Mouse (Mus musculus) hindbrain, embryonic 13.5 days (tissue): ENCODE data around the gene Gm3435. TPM values are rescaled to one million over a fixed set of nuclear protein-coding genes. Genes with fewer than 3 reads are reported as not detected.
"Not testable (repeated sequence)": the region's sequence is repeated elsewhere in the genome, so short reads cannot be mapped to it uniquely, and the experiment has no call there.

Experiments used
- ATAC-seq: fragments of 200-750 bp; cut with Nextera tagmentation; 2 replicates; pipeline ENCODE4 v1.8.0; 2017; ENCODE audit warnings: moderate TSS enrichment; ENCODE audit not compliant: low FRiP score
- H3K27ac ChIP-seq: fragments of 300-500 bp; sonication (generic); 2 replicates; pipeline ENCODE4 v1.5.1; 2015; ENCODE audit warnings: inconsistent platforms, mild to moderate bottlenecking, moderate library complexity
- H3K27me3 ChIP-seq: fragments of 300-500 bp; sonication (generic); 2 replicates; pipeline ENCODE4 v1.6.1; 2015; ENCODE audit warnings: mild to moderate bottlenecking, inconsistent platforms
- H3K36me3 ChIP-seq: fragments of 300-500 bp; sonication (generic); 2 replicates; pipeline ENCODE4 v1.6.1; 2015; ENCODE audit warnings: mild to moderate bottlenecking, inconsistent platforms
- H3K4me1 ChIP-seq: fragments of 300-500 bp; sonication (generic); replicated peaks from 2 replicates; pipeline ENCODE4 v1.6.1; 2015; ENCODE audit warnings: inconsistent platforms
- H3K4me2 ChIP-seq: fragments of 300-500 bp; sonication (generic); 2 replicates; pipeline ENCODE4 v1.6.1; 2015; ENCODE audit warnings: inconsistent platforms, mild to moderate bottlenecking, moderate library complexity
- H3K4me3 ChIP-seq: fragments of 300-500 bp; sonication (generic); 2 replicates; pipeline ENCODE4 v1.5.1; 2015; ENCODE audit warnings: mild to moderate bottlenecking, inconsistent platforms
- H3K9ac ChIP-seq: fragments of 300-500 bp; sonication (generic); 2 replicates; pipeline ENCODE4 v1.6.1; 2015; ENCODE audit warnings: mild to moderate bottlenecking, inconsistent platforms
- H3K9me3 ChIP-seq: fragments of 300-500 bp; sonication (generic); 2 replicates; pipeline ENCODE4 v1.6.1; 2016; ENCODE audit warnings: inconsistent platforms
- WGBS: fragments of 180-500 bp; shearing (Covaris S2); methylation state at CpG from one replicate; pipeline ENCODE4 v1.1.7; 2015; 5-methylcytosine and 5-hydroxymethylcytosine counted together
- polyA plus RNA-seq: library from polyadenylated mRNA; unstranded; fragments of >200 nt; fragmentation: Nextera tagmentation; extraction: Ambion mirVana; gene quantifications from 2 replicates; pipeline ENCODE4 v1.2.1, GENCODE M21; 2015

Gm3435 gene
- 8.9 and 10.0 TPM in 2 replicates for polyA plus RNA-seq

GRCm38 (mm10) chr17:15009706-15010413 lies at the start of gene Gm3435:
Gene Gm3435 (plus strand): TSS chr17:15010176.
- WGBS, result no CpG with 5 or more reads among the region's 60 CpGs
- not testable (repeated sequence) for H3K36me3 ChIP-seq, H3K9me3 ChIP-seq, H3K4me3 ChIP-seq, H3K27ac ChIP-seq, H3K4me2 ChIP-seq, H3K9ac ChIP-seq, H3K27me3 ChIP-seq, H3K4me1 ChIP-seq
- peak; percentile 98 for ATAC-seq

GRCm38 (mm10) chr17:14960520-14960919 lies 49.5 kb upstream of the Gm3435 start:
- Histone ChIP-seq H3K4me2 (peak overlapping the region; percentile 96), H3K9ac (peak overlapping the region; percentile 82), H3K36me3 (0 out of 2 replicates have a peak, but pooled peaks cover 2% of the 10 kb centered on the region), H3K27me3 (no peaks in the 10 kb centered on the region), H3K9me3 (no peaks in the 10 kb centered on the region), H3K4me1 (peaks cover 12% of the 10 kb centered on the region), H3K4me3 (peak overlapping the region; percentile 73), H3K27ac (no peak overlapping the region)
- peak; percentile 17 for ATAC-seq
- WGBS, result under 1% methylated on average over 19 of the region's 23 CpGs

- Histone ChIP-seq H3K27ac (peak within 1 kb of the TSS; percentile 79), H3K4me1 (peaks cover 12% of the 10 kb centered on the region), H3K9ac (peak within 1 kb of the TSS; percentile 82), H3K4me2 (peak within 1 kb of the TSS; percentile 96), H3K4me3 (peak within 1 kb of the TSS; percentile 73)
- H3K36me3 ChIP-seq, H3K27me3 ChIP-seq, H3K9me3 ChIP-seq: not testable (repeated sequence)
- under 1% methylated on average over 50 of the region's 100 CpGs for WGBS
- ATAC-seq, result peak; percentile 25
Observed at GRCm38 (mm10) chr17:14960951-14961556, 48.9 kb upstream of the Gm3435 start, which contains the start of gene Phf10. Gene Phf10 (minus strand): TSS chr17:14961273.

GRCm38 (mm10) chr17:14961557-14962154 lies 48.3 kb upstream of the Gm3435 start:
- H3K4me1 ChIP-seq, result peaks cover 12% of the 10 kb centered on the region
- not testable (repeated sequence) for H3K4me2 ChIP-seq, H3K27ac ChIP-seq, H3K36me3 ChIP-seq, H3K4me3 ChIP-seq, H3K9me3 ChIP-seq, H3K9ac ChIP-seq, H3K27me3 ChIP-seq
- WGBS, result no CpG with 5 or more reads among the region's 44 CpGs
- peak; percentile 93 for ATAC-seq

- H3K27ac ChIP-seq, H3K9me3 ChIP-seq, ATAC-seq, H3K4me1 ChIP-seq, H3K9ac ChIP-seq, H3K4me2 ChIP-seq, H3K27me3 ChIP-seq, H3K4me3 ChIP-seq, H3K36me3 ChIP-seq: not testable (repeated sequence)
- WGBS, result no CpG with 5 or more reads among the region's 6 CpGs
Observed at GRCm38 (mm10) chr17:14968373-14968913, 41.5 kb upstream of the Gm3435 start.

- not testable (repeated sequence) for H3K9ac ChIP-seq, H3K4me1 ChIP-seq, H3K36me3 ChIP-seq, ATAC-seq, H3K9me3 ChIP-seq, H3K27ac ChIP-seq, H3K27me3 ChIP-seq
- Histone ChIP-seq H3K4me3 (0 out of 2 replicates have a peak overlapping the region, but pooled peaks have one; percentile 21), H3K4me2 (peak overlapping the region; percentile 40)
- 3% methylated on average over 4 of the region's 7 CpGs for WGBS
Observed at GRCm38 (mm10) chr17:14977718-14978361, 32.1 kb upstream of the Gm3435 start.

- ATAC-seq, result peak; percentile 99
- not testable (repeated sequence) for H3K27ac ChIP-seq, H3K4me1 ChIP-seq, H3K9ac ChIP-seq, H3K27me3 ChIP-seq, H3K9me3 ChIP-seq, H3K36me3 ChIP-seq
- no CpG with 5 or more reads among the region's 60 CpGs for WGBS
- Histone ChIP-seq H3K4me3 (0 out of 2 replicates have a peak within 1 kb of the TSS, but pooled peaks have one; percentile 21), H3K4me2 (peak within 1 kb of the TSS; percentile 40)
Observed at GRCm38 (mm10) chr17:14978362-14979038, 31.5 kb upstream of the Gm3435 start, which contains the start of the genes 9030025P20Rik and Gm3417. Gene 9030025P20Rik (plus strand): TSS chr17:14978468. Gene Gm3417 (minus strand): TSS chr17:14978790.

- ATAC-seq, H3K27ac ChIP-seq, H3K36me3 ChIP-seq, H3K4me2 ChIP-seq, H3K4me1 ChIP-seq, H3K27me3 ChIP-seq, H3K4me3 ChIP-seq, H3K9ac ChIP-seq, H3K9me3 ChIP-seq: not testable (repeated sequence)
- WGBS, result 71% methylated on average over 4 of the region's 5 CpGs
Observed at GRCm38 (mm10) chr17:14990116-14990702, 19.8 kb upstream of the Gm3435 start.

GRCm38 (mm10) chr17:14992522-14993138 lies 17.3 kb upstream of the Gm3435 start:
- H3K9ac ChIP-seq, H3K4me1 ChIP-seq, H3K36me3 ChIP-seq, H3K27me3 ChIP-seq, H3K4me3 ChIP-seq, H3K27ac ChIP-seq, H3K9me3 ChIP-seq, H3K4me2 ChIP-seq: not testable (repeated sequence)
- peak; percentile 78 for ATAC-seq
- no CpG with 5 or more reads among the region's 98 CpGs for WGBS

GRCm38 (mm10) chr17:14993139-14993832 lies 16.7 kb upstream of the Gm3435 start:
- not testable (repeated sequence) for H3K4me1 ChIP-seq, H3K9me3 ChIP-seq, H3K27ac ChIP-seq, H3K36me3 ChIP-seq, H3K27me3 ChIP-seq, H3K9ac ChIP-seq, H3K4me2 ChIP-seq, H3K4me3 ChIP-seq
- no CpG with 5 or more reads among the region's 47 CpGs for WGBS
- peak; percentile 90 for ATAC-seq

- not testable (repeated sequence) for H3K9ac ChIP-seq, ATAC-seq, H3K4me1 ChIP-seq, H3K9me3 ChIP-seq, H3K27me3 ChIP-seq, H3K36me3 ChIP-seq, H3K4me3 ChIP-seq, H3K27ac ChIP-seq, H3K4me2 ChIP-seq
- no CpG with 5 or more reads among the region's 5 CpGs for WGBS
Observed at GRCm38 (mm10) chr17:14994140-14994539, 15.8 kb upstream of the Gm3435 start.
